Mouse (Mus musculus): ENCODE measurements at regions not wholly inside any gene's neighbourhood (a gene's known extent, or its start where the extent isn't known, plus 50 kb on each side); places are given as distances from the start of the nearest gene placed in this dataset.
A peak's percentile ranks its signal among the peaks of the same experiment; 100 is the strongest.

DNA sequence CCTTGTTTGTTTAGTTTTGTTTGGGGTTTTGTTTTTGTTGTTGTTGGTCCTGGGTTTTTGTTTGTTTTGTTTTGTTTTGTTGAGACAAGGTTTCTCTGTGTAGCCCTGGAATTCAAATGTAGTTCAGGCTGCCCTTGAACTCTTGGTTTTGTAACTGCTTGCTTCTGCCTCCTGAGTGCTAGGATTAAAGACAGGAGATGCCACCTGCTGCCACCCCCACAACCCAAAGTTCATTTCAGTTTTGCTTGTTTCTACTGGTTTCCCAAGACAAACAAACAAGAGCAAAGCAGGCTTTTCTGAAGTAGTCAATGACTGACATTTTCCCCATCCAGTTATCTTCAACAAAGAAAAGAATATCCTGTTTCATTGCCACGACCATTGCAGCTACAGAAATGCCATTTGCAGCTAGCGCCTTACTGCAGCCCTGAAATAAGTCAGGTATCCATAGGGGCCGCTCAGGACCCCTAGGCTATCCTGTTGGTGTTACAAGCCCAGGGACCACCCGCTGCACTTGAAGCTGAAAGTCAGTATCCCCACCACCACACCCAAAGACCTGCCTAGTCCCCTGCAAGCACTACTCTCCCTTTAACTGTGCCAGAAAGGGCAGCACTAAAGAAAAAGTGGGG lies 108.3 kb upstream of the Egln3 start:
- DNase-seq, result no peak

DNA sequence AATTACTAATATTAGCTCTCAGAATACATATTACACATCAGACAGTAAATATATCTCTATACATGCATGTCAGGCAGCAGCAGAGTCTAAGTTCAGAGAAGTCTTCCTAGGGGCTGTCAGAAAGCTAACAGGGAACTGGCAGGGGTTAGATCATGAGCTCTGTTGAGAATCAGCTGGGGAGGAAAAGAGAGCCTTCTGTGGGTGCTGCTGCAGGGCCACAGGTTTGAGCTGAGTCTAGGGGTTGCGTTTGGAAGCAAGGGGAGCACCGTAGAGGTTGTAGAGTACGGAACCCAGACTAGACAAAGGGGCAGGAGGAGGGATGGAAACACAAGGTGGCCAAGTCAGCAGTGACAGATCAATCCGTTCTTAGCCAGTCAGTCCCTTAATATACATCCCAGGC lies 106.2 kb upstream of the Egln3 start:
- no peak for DNase-seq

DNA sequence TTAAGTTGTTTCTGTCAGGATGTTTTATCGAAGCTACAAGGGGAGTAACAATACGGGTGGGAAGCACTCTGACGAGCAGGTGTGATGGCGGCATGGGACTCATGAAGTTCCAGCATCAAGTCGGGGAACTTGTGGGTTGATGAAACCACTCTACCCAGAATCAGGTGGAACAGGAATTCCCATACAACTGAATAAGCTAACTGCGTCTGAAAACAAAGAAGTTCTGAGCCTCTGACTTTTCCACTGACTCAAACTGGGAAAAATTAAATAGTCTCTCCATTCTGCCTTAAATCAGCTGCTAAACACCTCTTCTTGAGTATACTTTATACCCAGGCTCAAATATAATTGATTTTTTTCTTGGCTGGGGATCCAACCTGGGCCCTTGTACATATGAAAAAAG lies 105.6 kb upstream of the Egln3 start:
- no peak for DNase-seq

DNA sequence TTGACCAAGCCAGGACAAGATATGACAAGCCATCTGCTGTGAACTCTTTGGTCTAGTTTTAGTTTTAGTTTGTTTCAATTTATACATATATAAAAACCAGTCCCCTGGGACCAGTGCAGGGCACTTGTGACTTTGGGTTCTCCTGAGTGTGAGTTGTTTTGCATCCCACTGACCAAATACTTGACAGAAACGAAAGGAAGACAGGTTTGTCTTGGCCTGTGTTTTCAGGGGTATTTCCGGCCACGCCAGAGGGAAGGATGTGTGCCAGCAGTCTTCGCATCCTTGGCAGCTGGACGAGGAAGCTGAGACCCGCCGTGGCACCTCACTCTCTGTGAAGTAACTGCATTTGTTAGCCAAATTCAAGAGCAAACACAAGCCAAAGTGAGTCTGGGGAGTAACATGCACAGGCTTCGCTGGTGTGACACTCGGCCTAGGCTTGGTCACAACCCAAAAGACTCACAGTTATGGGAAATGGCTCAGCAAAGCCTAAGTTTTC lies 101.5 kb upstream of the Egln3 start:
- no peak for DNase-seq

DNA sequence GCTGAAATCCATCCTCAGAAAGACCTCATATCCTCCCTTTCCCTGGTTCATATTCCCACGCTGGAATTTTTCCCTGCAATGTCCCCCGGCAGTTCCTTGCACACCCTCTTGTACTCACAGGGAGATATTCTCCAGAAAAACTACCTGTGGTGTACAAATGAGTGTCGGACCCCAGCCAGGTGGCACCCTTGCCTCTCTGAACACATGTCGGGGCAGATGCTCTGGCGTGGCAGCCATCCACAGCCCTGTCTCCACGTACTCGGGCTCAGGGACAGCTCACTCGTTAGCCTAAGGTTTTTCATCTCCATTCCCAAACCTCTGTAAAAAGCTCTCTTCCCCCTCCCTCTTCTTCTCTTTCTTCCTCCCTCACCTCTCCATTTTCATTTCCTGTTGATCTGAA lies 100.1 kb upstream of the Egln3 start:
- no peak for DNase-seq

DNA sequence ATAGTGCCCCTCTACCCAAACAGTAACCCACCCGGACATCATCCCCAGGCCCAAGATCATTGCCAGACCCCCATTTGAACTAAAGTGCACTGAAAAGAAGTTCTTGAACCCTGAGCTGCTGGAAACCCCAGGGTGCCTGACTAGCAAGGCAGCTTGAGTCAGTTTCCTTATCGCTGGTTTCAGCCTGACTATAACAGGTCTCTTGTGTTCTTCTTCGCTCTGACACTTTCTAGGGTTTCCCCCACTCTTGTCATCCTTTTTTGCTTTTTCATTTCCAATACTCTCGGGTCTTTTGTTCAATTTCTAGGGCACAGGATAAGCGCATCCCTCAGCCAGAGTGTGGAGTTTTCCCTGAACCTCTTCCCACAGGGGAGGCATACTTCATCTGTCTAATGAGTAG lies 95.8 kb upstream of the Egln3 start:
- DNase-seq, result no peak

DNA sequence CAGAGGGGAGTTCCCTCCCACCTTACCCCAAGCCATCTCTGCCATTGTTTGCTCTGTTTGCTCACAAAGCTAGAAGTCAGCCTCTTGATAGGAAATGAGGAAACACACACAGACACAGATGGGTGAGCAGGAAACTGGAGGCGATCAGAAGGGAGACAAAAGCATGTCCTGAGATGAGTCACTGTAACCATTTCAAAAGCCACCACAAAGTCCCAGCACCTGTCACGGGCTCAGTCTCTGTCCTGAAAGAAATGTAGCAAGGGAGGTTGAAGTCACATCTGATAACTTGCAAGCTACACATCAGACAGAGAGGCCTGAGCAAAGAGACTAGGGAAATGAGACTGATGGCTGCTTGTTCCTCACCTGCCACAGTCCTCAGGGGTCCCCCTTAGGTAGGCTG lies 89.6 kb upstream of the Egln3 start:
- no peak for DNase-seq

DNA sequence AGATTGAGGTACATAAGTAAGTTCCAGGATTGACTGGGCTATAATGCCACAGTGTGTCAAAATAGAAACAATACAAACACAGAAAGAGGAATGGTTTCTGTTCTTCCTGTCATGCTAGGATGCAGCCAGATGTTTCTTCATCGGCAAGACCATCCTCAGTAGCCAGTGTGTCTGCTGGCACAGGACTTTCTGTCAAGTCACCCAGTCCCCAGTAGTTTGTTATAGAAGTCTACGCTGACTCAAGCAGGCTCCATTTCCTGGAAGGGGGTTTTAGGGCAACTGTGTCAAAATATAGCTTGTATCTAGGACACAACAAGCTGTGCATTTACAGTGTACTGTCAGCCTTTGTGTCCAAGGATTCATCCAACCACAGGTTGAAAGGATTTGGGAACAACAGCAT lies 86.7 kb upstream of the Egln3 start:
- no peak for DNase-seq

DNA sequence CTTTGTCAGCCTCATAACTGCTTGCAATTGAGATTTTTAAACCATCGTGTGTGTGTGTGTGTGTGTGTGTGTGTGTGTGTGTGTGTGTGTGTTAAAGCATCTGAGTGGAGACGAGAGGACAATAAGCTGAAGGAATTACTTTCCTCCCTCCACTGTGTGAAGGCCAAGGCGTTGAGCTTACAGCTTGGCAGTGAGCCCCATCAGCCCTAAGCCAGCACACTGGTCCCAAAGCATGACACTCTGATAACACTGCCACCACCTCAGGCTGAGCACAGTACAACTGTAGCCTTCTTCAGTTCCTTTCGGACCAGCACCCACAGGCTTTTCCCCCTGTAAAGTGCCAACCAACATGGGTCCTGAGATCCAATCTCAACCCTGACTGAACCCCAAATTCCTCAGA lies 85.1 kb upstream of the Egln3 start:
- no peak for DNase-seq

DNA sequence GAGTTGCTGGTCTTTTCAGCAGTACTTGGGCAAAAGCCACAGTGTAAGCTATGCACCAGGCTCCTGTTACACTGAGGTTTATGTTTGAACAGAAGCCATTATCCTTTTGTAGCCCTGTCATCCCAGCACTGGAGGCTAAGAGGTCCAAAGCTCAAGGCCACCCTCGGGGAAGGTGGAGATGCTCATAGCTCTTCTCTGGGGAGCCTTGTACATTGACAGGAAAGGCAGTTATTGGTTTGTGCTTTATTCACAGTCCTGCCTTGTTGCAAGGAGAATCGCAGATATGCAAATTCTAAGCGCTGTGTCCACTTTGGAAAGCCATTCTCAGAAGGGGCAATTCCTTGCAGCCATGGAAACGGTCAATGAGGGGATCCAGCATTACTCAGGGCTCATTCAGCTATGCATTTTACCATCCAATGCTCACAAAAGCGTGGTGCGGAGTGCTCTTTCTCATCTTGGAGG lies 84.4 kb upstream of the Egln3 start:
- no peak for DNase-seq

DNA sequence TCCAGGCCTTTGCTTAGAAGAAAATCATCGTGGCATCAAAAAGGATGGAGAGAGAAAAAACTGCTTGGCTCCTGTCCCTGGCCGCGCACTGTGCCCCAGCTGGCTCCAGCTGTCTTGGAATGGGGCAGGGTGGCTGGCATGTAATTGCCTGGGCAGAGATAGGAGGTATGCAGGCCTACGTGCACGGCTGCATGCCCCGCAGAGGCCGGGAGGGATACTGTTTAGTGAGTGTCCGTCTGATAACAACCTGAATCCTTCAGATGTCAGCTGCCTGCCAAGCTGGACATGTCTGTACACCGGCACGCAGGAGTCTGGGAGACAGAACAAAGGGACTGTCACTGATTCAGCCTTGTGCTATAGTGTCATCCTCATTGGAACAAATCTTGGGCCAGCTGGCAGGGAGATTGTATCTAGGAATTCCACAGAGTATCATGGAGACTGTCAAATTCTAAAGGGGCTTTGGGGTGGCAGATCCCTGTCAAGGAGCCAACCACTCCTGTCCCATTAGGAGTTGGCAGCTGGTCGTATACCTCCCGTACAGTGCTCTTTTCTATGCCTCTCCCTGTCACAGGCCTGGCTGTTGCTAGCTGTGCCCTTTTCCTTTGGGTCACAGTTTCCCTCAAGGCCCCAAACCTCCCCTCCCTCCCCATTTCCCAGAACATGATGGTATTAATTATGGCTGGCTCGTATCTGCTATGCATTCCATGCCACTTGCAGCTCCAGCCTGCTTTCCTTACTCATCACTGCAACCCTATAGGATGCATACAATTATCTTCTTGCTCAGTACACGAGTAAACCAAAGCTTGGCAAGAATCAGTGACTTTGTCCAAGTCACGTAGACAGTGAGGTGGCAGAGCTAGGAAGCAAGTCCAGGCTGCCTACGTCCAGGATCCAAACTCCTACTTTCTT lies 83.5 kb upstream of the Egln3 start:
- no peak for DNase-seq

DNA sequence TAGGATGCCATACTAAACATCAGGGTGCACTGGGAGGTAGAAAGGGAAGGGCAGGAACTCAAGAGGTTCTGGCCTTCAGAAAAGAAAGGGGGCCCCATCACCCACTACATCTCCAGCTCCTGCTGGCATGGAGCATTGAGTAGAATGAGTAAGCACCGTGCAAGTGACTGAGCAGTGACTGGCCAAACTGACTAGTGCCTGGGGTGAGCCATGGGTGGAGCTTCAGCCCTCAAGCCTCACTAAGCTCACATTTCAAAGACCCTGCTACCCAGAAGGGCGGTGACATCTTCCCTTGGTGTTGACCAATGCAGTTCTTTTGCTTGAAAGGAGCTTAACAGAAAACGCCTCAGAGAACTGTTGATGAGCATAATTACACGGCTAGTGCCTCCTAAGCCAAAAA lies 80.0 kb upstream of the Egln3 start:
- no peak for DNase-seq

DNA sequence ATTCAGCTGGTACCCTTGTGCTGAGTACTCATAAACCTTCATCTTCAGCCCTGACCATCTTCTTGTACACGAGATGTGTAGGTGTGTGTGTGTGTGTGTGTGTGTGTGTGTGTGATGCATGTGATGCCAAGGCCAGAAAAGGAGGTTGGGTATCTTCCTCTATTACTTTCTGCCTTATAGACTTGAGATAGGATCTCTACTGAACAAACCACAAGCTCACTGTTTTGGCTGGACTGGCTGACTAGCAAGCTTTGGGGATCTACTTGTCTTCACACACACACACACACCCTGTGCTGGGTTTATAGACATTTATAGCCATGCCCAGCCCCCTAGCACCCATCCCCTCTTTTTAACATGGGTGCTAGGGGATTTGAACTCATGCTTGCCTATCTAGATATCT lies 79.4 kb upstream of the Egln3 start:
- no peak for DNase-seq

DNA sequence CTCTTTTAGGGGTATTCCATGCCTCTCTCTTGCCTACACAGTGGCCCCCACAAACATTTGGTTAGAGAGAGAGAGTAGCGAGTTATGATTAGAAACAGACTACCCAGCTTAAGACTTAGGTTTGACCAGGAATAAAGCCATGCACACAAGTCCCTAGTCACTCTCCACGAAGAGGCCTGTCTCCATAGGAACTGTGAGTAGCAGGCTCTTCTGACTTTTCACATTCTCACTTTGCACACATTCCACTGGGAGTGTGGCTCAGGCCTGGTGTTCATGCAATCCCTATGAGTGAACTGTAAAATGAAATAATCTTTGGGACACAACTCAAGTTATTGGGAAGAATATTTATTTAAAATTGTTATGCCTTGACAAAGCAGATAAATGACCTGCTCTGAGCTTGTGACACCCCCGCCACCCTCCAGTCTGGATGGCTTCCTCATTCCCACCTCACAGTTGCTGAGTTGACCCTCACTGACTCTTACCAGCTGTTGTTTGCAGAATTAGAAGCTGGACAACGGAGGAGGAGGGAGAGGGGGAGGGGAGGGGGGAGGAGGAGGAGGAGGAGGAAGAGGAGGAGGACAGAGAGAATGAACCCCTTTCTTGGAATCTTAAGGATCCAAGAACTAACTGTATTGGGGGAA lies 78.7 kb upstream of the Egln3 start:
- no peak for DNase-seq

DNA sequence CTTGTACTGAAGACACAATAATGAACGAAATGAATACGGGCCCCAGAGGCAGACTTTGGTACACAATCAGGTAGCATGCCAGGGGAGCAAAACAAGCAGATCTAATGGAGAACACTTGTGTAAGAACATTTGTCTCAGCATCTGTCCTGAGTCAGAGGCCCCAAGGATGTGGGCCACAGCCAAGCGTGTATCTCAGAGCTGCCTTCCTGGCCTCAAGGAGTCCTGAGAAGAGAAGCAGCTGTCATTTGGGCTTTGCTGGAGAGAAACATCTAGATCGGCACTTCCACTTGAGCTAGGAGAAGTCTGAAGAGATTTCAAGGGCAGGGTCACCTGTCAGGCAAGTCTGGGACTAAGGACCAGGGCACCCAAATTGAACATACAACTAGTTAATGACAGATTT lies 76.8 kb upstream of the Egln3 start:
- DNase-seq, result no peak

DNA sequence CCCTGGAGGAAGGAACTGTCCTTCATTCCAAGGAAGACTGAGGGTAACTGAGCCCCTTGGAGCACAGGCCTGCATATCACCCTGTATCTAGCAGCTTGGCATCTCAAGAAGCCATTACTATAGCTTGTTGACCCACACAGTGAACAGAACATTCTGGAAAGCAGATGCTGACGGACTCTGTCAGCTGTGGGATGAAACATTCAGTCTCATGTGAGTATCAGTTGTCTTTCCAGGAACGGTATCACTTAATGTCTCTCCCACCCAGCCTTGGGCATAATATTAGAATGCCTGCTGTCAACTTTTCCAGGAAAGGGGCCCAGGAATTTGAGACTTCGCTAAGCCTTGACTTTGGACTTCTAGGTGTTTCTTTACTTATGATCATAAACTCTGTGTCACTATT lies 76.3 kb upstream of the Egln3 start:
- no peak for DNase-seq

DNA sequence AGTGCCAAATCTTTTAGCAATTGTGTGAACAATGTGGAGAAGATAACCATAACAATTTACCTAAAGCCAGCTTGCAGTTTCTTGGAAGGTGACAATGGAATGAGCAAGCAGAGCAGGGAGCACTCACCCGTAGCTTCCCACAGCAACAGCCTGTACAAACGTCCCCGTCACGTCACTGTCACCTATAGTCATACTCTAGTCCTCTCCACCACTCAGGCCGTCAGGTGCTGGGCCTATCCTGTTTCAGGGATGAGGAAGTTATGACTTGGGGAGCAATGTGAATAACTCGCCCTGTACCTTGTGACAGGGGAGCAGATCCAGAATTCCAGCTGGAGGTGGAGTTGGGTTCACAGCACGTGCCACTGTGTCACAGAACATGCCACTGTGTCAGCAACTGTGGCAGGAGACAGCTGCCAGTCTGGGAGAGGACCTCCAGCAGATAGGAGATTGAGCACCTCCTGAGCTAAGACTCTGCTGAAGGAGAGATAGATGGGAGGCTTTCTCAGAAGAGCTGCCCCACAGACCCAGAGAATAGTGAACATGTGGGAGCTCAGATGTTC lies 73.4 kb upstream of the Egln3 start:
- DNase-seq, result no peak

DNA sequence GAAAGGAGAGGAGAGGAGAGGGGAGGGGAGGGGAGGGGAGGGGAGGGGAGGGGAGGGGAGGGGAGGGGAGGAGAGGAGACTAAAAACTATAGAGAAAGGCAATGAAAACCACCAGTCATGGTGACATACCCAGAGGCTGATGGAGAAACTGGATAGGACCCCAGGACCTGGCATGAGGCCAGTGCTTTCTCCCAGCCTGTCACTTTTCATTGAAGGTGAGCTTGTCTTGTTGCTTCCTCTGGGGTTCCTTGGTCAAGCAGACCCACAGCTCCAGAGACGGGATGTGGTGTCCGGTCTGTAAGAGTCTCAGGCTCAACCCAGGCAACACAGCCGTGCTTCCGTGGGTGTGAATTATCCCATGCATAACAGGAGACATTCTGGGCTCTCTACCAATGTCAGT lies 69.8 kb upstream of the Egln3 start:
- no peak for DNase-seq

DNA sequence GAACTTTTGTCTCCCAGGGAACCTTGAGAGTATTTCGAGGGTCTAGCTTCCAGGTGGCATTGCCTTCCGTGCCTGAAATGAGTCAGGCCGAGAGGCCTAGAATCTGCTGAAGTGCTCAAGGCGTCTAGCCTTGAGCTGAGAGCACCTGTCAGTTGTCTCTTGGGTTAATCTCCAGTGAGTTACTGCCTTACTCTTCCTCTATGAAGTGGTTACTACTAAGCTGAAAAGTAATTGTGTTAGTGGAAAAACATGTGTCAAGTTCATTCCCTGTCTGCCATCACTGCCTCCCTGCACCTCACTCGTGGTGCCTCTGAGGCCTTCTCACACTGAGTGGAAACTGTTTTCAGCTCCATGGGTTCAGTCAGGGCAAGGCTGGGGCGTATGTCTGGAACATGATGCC lies 69.0 kb upstream of the Egln3 start:
- no peak for DNase-seq

DNA sequence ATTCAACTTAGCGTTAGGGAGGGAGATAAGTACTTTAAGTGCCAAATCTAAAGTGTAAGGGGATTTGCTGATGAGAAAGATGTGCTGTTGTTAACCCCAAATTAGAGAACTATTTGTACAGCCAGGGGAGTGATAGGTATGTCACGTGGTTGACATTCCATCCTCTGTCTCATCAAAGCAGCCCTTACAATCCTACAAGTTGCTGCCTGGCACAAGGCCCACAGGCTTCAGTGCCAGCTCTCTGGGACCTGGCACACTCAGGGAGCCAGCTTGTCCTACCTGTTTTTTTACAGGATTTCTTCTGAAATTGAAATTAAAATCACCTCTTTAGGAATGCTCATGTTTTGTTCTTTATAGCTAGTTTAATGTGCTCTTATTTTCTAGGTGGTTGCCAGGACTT lies 68.6 kb upstream of the Egln3 start:
- DNase-seq, result no peak

DNA sequence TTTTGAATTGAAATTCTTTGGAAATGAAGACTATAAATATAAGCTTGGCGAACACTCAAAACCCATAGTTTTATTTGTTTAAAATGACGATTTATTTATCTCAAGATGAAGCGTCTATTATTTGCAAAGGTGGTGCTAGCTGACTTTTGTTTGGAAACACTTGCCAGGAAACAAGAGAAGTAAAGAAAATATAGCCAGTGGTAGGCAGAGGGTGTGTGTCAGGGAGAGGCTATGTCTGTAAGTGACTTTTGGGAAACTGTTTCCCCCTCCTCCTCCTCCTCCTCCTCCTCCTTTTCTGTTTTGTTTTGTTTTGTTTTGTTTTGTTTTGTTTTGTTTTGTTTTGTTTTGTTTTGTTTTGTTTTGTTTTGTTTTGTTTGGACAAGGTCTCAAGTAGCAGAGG lies 62.2 kb upstream of the Egln3 start:
- DNase-seq, result no peak

DNA sequence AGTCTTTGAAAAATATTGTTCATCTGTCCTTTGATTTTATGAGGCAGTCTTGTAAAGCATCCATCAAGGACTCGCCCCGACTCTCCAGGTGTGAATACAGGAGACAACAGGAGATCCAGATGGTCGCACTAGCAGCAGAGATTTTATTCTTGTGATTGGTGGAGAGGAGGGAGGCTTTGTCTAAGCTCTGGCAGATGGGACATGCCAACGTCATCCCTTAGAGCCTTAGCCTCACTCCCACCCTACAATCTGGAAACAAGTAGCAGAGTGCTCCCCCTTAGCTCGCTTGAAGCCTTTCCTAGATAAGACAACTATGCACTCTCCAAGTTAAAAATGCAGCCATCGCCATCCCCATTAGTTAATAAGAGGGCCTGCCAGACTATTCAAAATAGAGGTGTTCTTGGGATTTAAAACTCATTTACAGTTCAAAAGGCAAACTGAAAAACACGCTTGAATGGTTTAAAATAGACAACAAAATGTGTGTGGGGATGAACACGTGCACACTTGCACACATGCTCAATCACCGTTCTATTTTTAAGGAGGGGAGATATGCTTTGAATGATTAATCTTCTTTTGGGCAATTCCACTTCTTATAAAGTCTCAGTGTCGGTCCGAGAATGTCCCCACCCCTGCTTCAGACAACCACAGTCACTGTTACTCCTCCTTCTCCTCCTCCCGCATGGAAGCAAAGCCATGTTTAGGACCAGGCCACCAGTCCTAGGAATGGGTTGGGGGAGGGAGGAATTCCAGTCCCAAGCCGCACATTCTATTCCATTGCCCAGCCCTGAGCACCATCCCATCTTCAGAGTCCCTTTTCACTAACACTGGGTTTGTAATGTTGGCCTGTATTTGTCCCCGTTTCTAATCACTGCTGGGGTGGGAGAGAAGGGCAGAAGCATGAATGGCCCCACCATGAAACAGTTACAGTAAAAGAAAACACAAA lies 61.5 kb upstream of the Egln3 start:
- DNase-seq, result peak; percentile 4

DNA sequence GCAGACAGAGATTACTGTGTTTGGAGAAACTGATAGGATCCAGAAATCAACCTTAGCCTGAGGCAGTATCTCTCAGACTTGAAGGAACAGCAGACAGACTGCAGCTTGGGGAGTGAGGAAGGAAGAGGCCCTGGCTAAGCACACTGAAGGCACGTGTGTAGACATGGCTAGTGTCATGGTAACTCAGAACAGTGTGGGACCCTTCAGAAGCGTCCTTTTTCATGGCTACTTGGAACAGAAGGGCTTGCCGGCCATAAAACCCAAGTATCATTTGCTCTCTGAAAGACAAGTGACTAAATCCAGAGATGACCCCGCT lies 60.7 kb upstream of the Egln3 start:
- DNase-seq, result no peak

All from right cerebral cortex, adult 18-20 months (tissue).